Mouse (Mus musculus) left cerebral cortex, postnatal 4 days (tissue): ENCODE data around the gene Slc25a25. TPM values are rescaled to one million over a fixed set of nuclear protein-coding genes. Genes with fewer than 3 reads are reported as not detected.

Experiments
- DNase-seq: peaks from one replicate; pipeline ENCODE4 v3.0.0-alpha.2; 2022
- intact Hi-C: fragments of 180-260 bp; cut with DNase I; formaldehyde crosslinking; loops from one replicate; pipeline ENCODE4 v1.15.1; 2025
- total RNA-seq, 2 experiments: library from RNA; stranded (reverse); gene quantifications; 2 replicates each; pipeline ENCODE4 v1.2.3; 2021

Slc25a25 gene
- total RNA-seq, 2 experiments from 2014 or later = 47.9 to 50.8 TPM

GRCm38 (mm10) chr2:32463773-32464172, 12.5 kb upstream of the Slc25a25 start:
- intact Hi-C loops = no loop called here
- DNase-seq = no peak

- intact Hi-C loops = no loop called here
- DNase-seq = no peak
Observed at GRCm38 (mm10) chr2:32459657-32460056, 8.4 kb upstream of the Slc25a25 start.

DNA sequence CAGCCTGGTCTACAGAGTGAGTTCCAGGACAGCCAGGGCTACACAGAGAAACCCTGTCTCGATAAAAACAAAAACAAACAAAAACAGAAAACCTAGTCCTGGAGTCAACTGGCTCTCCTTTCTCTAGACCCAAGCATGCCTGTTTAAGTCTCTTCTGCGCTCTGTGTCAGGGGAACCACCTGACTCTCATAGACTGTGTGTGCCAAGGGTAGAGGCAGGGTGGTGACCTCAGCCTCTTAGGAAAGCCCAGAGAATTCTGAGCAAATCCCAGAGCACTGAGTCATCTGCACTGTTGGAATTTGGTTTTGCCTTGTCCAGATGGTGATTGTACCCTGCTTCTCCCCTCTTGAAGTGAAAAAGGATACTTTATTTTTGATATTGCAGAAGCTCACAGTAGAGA, 7.1 kb upstream of the Slc25a25 start:
- intact Hi-C loops = no loop called here
- DNase-seq = no peak

DNA sequence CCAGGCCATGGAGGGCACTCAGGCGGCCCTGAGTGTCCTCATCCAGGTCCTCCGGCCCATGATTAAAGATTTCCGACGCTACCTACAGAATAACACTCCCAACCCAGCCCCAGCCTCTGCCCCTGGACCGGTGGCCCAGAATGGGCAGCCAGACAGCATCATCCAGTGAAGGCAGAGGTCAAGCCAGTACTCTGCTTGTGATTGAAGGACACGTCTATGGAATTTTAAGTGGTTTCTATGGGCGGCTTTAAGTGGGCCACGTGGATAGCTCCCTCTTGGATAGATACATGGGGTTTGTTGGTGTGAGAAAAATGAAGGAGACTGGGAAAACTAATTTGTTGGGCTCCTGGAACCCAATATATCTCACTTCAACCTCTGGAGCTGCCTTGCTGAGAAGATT, 3.9 kb upstream of the Slc25a25 start:
- intact Hi-C loops = no loop called here
- DNase-seq = no peak

- intact Hi-C loops = no loop called here
Observed at GRCm38 (mm10) chr2:32454633-32455032, 3.4 kb upstream of the Slc25a25 start.

DNA sequence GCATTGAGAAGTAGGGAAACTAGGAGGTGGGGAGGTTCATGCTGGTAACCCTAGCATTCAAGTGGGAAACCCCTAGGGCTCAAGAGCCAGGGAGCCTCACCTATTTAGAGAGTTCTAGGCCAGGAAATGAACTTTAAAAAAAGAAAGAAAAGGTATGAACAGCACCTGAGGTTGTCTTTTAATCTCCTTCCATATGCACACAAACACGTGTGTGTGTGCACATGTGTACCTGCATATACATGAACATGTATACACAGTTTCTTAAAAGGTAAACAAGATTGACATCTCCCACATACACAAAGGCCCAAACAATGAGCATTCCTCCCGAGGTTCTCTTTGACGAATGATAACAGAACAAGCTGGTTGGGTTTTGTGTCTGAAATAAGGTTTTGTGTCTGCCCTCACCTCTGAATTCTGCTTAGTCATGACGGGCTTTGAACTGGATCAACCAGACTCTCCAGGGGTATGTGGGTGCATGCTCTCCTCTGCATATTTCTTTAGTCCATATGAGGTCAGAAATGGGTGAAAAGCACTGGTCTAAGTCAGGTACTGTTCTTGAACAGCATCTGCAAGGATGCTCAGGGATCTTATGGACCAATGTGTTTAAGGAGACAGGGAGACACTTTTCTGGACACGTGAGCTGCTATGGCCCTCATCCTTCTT, 2.5 kb upstream of the Slc25a25 start:
- intact Hi-C loops = no loop called here
- DNase-seq = no peak

More at GRCm38 (mm10) chr2:32454633-32455032, 3.4 kb upstream of the Slc25a25 start:
- no peak for DNase-seq

GRCm38 (mm10) chr2:32452441-32452971, 1.3 kb upstream of the Slc25a25 start:
- peak; percentile 19 for DNase-seq
- intact Hi-C loops = no loop called here

- DNase-seq = peak; percentile 99
- intact Hi-C loops = no loop called here
Observed at GRCm38 (mm10) chr2:32451870-32452372, 676 bp upstream of the Slc25a25 start.

- intact Hi-C loops = no loop called here
- DNase-seq = no peak
Observed at GRCm38 (mm10) chr2:32449761-32450754, 1.2 kb downstream of the Slc25a25 start, which contains the start of gene Naif1. TSS of gene Naif1 (plus strand) at chr2:32450457.

GRCm38 (mm10) chr2:32448480-32448879, 2.8 kb downstream of the Slc25a25 start:
- intact Hi-C loops = no loop called here
- no peak for DNase-seq

GRCm38 (mm10) chr2:32447264-32447936, 3.8 kb downstream of the Slc25a25 start:
- no peak for DNase-seq
- intact Hi-C loops = no loop called here

GRCm38 (mm10) chr2:32445535-32445934, 5.7 kb downstream of the Slc25a25 start:
- intact Hi-C loops = no loop called here
- DNase-seq = no peak

DNA sequence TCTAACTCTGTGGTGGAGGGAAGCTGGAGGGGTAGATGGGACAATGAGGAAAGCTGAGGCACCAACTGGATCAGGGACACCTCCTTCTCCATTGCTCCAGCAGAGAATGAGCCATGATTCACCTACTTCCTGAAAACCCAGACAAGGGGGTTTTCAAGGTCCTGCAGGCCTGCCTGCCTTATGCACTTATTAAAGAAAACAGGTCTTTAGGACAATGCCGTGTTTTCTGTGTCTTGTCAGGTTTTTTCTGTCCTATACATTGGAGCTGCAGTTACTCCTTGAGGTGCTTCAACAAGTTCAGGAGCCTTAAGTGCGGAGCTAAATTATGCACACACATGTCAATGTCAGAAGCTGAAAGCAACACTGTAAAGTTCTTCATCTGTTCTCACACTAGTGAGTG, 9.7 kb downstream of the Slc25a25 start:
- intact Hi-C loops = no loop called here
- no peak for DNase-seq

DNA sequence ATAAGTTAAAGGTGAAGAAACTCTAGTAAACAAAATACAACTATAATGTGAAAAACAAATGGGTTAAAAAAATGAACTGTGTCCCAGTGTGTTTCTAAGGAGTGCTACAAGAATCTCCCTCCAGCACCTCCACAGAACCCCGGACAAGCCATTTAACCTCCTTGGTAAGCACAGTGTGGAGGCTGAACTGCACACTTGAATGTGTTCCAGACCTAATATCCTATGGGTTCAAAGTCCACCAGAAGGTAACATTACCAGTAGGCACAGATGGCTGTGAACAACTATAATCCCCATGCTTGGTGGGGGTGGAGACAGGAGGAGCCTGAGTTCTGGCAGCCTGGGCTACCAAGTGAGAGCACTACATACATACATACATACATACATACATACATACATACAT, 10.6 kb downstream of the Slc25a25 start:
- intact Hi-C loops = no loop called here
- DNase-seq = no peak

DNA sequence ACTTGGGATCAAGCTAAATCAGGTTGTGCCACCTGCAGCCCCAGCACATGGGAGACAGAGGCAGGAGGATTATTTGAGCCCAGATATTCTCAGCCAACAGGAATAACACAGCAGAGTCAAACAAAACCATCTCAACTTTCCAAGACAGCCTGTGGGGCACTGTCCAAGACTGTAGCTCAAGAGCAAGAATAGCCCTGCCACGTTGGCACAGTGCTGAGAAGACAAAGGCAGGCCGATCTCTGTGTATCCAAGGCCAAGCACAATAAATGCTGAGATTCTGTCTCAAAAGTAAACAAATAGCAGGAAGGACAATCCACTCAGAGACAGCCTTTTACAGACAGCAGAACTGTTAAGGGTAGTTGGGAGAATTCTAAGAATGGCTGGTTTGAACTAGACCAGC, 11.1 kb downstream of the Slc25a25 start:
- DNase-seq = no peak
- intact Hi-C loops = no loop called here

GRCm38 (mm10) chr2:32439177-32439576, 12.1 kb downstream of the Slc25a25 start:
- intact Hi-C loops = no loop called here
- no peak for DNase-seq

GRCm38 (mm10) chr2:32438733-32439132, 12.5 kb downstream of the Slc25a25 start:
- intact Hi-C loops = no loop called here
- no peak for DNase-seq

DNA sequence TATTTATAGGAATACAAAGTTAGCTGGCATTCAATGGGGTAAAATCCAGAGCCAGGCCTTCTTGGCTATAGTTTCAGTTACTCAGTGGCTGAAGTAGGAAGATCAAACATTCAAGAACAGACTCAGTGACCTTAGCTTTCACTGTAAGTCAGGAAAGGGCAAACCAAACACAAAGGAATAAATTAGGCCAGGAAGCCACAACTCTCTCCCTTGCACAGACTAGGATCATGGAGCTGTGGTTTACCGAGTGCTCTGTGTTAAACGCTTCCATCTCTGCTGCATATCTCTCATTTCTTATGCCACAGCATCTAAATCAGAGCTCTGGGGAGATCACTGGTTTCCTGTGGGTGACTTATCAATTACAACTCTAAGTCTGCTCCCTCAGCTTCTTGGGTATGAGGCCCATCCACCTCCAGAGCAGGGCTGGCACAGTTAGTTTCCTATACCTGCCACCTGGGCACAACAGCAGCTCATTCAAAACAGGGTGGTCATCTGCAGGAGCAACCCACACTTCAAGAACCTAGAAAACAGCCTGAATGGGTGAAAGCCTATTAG, 13.6 kb downstream of the Slc25a25 start:
- intact Hi-C loops = no loop called here
- no peak for DNase-seq

DNA sequence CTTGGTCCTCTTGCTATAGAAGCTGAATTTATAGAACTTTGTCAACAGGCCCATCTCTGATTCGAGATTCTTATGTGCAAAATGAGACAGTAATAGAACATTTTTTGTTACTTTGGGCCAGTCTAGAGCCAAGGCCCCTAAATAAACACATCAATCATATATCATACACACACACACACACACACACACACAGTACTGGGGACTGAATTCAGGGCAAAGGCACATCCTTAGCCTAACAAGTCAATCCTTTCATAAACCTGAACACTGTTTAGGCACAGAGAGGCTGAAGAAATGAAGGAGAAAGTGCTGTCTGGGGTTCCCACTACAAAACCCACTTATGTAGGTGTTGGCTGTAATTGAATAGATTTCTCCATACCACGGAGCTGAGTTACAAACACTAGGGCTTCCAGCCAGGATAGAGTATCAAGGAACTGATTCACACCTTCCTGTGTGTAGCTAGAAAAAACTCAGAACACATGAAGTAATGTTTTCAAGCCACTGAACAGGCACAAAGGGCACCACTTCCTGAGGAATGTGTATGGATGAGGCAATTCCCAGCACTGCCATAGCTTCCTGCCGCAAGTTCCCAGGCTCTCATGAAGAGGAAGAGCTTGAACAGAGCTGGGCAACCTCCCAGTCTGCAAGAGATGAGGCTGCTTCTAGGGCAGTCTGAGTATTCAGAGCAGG, 14.4 kb downstream of the Slc25a25 start:
- no peak for DNase-seq
- intact Hi-C loops = no loop called here
